Mouse (Mus musculus) left cerebral cortex, postnatal 4 days (tissue): ENCODE data around the gene Gm15013. TPM values are rescaled to one million over a fixed set of nuclear protein-coding genes. Genes with fewer than 3 reads are reported as not detected.
"Not testable (repeated sequence)": the region's sequence is repeated elsewhere in the genome, so short reads cannot be mapped to it uniquely, and the experiment has no call there.

Source experiments
- DNase-seq: peaks from one replicate; pipeline ENCODE4 v3.0.0-alpha.2; 2022
- intact Hi-C: fragments of 180-260 bp; cut with DNase I; formaldehyde crosslinking; loops from one replicate; pipeline ENCODE4 v1.15.1; 2025
- total RNA-seq, 2 experiments: library from RNA; stranded (reverse); gene quantifications; 2 replicates each; pipeline ENCODE4 v1.2.3; 2021

Gm15013 gene
- not detected for total RNA-seq

DNA sequence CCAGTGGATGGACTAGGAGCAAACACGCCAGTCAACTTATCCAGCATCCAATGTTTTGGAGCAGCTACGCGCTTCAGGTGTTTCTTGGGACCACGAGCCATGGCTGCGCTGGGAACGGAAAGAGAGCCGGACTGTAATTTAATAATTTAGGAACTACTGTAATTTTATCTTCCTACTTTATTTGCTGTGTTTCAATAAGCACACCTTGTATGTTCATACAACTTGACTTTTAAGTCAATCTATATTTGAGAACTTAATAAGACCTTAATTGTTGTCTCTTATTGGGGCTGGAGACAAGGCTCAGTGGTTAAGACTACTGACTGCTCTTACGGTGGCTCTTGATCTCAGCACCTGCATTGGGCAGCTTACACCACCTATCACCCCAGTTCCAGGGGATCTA lies at the start of gene Gm15013:
Gm15013 (minus strand) TSS at position 101 of the 400 bp plus-strand sequence.
- no peak for DNase-seq
- intact Hi-C loops = no loop called here

DNA sequence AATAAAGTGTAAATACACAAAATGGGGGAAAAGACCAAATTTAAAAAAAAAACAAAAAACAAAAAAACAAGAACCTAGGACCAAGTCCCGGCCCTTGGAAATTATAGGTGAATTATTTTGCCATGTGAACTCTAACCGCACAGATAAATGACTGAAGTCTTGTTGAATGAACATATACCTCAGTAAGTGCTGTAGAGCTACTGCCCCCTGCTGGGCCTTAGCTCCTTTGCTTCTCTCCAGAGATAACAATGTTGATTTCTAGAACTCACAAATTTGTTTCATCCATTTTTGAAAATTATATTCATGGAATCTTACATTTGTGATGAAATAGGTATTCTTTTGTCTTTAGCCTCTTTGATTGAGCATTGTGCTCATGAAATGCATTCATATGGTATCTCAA lies 48.3 kb upstream of the Gm15013 start:
- DNase-seq = no peak
- intact Hi-C loops = loop anchor here (10.0 kb wide), 1 partner anchor 388 kb away; no protein-coding TSS in a partner anchor

DNA sequence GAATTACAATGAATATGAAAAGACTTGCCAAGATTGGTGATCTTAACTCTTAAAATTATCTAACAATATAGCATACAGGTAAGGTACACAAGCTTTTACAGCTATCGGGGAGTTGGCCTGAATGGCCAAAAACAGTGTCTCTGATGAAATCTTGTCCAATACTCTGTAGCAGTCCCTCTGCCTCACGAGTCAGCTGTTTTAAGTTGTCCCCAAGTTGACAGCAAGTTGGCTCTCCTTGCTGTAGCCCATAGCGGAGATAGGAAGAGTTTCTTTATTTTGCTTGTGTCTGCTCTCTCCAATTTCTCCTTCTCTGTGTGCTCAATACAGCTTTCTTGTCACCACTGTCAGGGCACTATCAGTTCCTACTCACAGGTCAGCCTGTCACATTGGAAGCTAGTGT lies 44.4 kb upstream of the Gm15013 start:
- intact Hi-C loops, DNase-seq: not testable (repeated sequence)

DNA sequence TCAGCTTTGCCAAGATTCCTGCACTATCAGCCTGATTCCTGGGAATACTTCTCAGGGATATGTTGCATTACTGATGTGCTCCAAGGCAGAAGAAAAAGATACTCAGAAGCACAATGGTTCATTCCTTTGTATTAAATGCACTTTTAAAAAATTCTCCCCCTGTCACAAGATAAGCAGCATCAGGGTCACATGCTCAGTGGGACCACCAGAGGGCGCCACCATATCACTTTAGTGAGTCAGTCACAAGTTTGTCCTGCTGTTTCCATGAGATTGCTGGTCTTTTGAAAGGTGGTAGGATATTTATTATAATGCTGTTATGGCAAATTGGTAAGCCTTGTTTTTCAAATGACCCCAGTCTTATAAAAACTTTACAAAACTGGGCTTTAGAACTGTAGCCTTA lies 37.6 kb upstream of the Gm15013 start:
- DNase-seq = peak; percentile 66
- intact Hi-C loops = no loop called here

DNA sequence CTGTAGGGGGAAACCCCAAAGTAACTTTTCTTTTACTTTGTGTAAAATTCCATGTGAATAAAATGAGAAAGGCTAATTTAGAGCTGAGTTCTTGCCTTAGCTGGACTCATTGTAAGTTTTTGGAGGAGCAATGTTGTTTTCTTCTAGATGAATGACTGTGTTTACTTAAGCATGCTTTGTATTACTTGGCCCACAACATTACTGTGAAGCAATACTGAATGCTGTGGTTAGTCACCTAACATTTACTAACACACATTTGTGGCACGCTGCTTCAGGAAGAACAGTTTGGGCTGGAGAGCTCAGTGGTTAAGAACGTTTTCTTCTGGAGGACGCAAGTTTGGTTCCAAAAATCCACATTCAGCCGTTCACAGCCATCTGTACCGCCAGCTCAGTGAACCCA lies 22.8 kb upstream of the Gm15013 start:
- intact Hi-C loops = no loop called here
- no peak for DNase-seq

DNA sequence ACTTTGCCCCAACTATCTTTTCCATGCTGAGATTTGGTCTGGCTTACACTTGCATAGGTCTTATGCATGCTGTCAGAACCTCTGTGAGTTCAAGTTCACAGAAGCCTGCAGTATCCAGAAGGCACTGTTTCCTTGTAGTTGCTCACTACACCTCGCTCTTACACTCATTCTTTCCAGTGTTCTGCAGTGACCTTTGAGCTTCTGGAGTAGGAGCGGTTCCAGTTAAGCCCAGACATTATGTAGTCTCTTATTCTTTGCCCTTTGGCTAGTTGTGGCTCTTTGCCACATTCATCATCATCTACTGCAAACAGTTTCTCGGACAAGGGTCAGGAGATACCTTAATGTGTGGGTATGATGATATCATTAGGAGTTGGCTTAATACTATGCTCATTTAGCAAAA lies 16.3 kb upstream of the Gm15013 start:
- no peak for DNase-seq
- intact Hi-C loops = no loop called here

DNA sequence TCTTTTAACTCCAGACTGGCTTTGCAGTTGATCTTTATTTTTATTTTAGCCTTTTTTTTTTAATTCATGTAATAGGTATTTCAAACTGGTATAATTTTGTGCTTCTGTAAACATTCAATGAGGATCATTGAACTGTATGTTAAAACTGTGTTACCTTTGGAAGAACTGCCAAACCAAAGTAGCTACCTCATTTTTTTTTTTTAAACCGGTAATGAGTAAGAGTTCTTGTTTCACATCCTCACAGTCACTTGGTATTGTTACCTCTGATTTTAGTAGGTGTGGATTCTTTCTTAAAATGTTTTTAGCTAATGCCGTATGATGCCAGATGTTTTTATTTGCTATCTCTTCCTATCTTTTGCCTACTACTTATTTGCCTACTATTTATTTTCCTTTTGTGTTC lies 8.1 kb upstream of the Gm15013 start:
- DNase-seq = no peak
- intact Hi-C loops = no loop called here

DNA sequence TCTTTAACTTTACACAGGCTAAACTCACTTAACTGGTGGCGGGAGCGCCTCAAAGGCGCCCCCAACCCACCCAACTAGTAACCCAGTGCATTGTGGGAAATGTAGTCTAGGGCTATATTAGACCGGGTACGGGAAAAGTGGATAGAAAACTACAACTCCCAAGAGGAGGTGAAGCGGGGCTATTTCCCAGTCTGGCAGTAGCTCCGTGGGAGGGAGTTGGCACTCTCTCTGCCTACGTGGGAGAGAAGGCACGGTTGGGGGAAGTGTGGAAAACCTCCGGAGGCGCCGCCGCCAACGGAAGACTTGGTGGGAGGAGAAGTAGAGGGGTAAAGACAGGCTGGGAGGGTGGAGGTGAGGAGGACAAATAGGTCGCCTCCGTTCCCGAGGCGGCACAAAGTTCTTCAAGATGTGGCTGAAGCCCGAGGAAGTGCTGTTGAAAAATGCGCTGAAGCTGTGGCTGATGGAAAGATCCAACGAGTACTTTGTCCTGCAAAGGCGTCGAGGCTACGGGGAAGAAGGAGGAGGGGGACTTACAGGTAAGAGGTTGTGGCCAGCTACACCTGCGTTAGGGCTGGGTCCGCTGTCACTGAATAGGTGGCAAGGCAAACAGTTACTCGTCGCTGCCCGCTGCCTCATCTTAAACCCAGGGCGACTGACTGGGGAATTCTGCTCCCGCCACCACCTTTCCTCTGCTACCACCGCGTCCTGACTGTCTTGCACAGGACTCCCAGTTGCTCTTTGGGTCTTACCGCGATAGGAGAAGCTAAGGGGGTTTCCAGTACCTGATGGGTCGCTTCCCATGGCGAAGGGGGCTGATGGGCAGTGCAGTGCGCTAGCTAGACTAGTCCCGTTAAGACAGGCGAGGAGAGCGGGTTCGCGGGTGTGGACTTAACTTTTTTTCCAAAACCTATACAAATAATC lies 29.2 kb downstream of the Gm15013 start, which contains the start of gene Tbc1d8b:
Tbc1d8b (plus strand) TSS at position 222 of the 921 bp plus-strand sequence.
- DNase-seq = peak; percentile 77
- intact Hi-C loops = no loop called here

DNA sequence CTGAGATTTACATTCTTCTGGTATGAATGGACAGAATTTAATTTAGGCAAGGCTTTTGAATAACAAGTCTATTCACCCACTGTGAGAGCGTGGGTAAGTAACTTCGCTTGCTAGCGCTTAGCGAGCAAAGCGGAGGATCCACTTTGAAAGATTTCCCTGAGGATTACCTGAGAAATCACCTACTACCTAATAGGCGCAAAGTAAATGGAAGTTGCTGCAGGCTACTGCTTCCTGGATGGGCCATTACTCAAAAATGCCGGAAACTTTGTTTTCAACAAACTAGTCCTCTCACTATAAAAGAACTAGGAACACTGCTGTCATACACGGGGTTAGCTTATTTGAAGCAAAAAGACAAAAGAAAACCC lies 29.9 kb downstream of the Gm15013 start:
- intact Hi-C loops = no loop called here
- DNase-seq = no peak

DNA sequence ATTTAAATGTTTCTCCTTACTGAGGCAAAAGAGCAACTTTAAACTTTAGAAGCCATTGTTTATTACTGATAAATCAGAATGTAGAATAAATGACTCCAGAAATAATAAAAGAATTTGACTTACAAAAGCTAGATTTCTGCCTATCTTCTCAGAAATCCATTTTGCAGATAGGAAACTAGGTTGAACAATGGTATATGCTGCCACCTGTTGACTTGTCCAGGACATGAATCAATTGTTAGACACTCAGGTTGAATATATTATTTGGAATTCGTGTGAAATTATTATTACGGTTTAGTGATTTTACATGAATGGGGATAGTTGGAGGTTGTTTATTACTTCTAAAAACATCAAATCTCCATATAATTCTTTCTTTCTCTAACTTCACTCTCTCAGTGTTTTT lies 48.5 kb downstream of the Gm15013 start:
- DNase-seq = no peak
- intact Hi-C loops = loop anchor here (10.0 kb wide), 1 partner anchor 291 kb away; no protein-coding TSS in a partner anchor

Other genes starting within 250 kb of the Gm15013 start
- gene D330045A20Rik, start 234.1 kb downstream of the Gm15013 start, total RNA-seq = 1 to 10 TPM in 1 of 2 experiments, under 1 TPM in 1; 0.91 to 1.1 TPM
- 1 to 10 TPM; 4.3 to 5.4 TPM for gene Rnf128, start 151.2 kb downstream of the Gm15013 start, total RNA-seq
- 1 to 10 TPM; 1.8 to 2.2 TPM for gene Tbc1d8b, start 29.5 kb downstream of the Gm15013 start, total RNA-seq
- not detected for gene Ripply1, start 67.9 kb upstream of the Gm15013 start, total RNA-seq
- under 1 TPM in 1 of 2 experiments, not detected in 1; 0.26 TPM for gene Cldn2, start 86.3 kb upstream of the Gm15013 start, total RNA-seq
- gene Morc4, start 157.2 kb upstream of the Gm15013 start, total RNA-seq = 1 to 10 TPM; 6.1 to 8.8 TPM